Mouse (Mus musculus) neural tube, embryonic 15.5 days (tissue): ENCODE measurements around the gene Cnksr3. TPM values are rescaled to one million over a fixed set of nuclear protein-coding genes. Genes with fewer than 3 reads are reported as not detected.

Experiments used
- ATAC-seq: fragments of 200-750 bp; cut with Nextera tagmentation; 2 replicates; pipeline ENCODE4 v1.8.0; 2017; ENCODE audit warnings: mild to moderate bottlenecking, moderate TSS enrichment, moderate library complexity; ENCODE audit not compliant: low FRiP score
- H3K27ac ChIP-seq: fragments of 300-500 bp; sonication (generic); replicated peaks from 2 replicates; pipeline ENCODE4 v1.5.1; 2015; ENCODE audit warnings: mild to moderate bottlenecking, inconsistent platforms
- H3K27me3 ChIP-seq: fragments of 300-500 bp; sonication (generic); replicated peaks from 2 replicates; pipeline ENCODE4 v1.6.1; 2015; ENCODE audit warnings: inconsistent platforms
- H3K36me3 ChIP-seq: fragments of 300-500 bp; sonication (generic); 2 replicates; pipeline ENCODE4 v1.6.1; 2015; ENCODE audit warnings: inconsistent platforms
- H3K4me1 ChIP-seq: fragments of 300-500 bp; sonication (generic); 2 replicates; pipeline ENCODE4 v1.6.1; 2015; ENCODE audit warnings: inconsistent platforms
- H3K4me2 ChIP-seq: fragments of 300-500 bp; sonication (generic); 2 replicates; pipeline ENCODE4 v1.6.1; 2015; ENCODE audit warnings: inconsistent platforms, mild to moderate bottlenecking, moderate library complexity
- H3K4me3 ChIP-seq: fragments of 300-500 bp; sonication (generic); replicated peaks from 2 replicates; pipeline ENCODE4 v1.5.1; 2015; ENCODE audit warnings: mild to moderate bottlenecking, inconsistent platforms
- H3K9ac ChIP-seq: fragments of 300-500 bp; sonication (generic); replicated peaks from 2 replicates; pipeline ENCODE4 v1.6.1; 2015; ENCODE audit warnings: mild to moderate bottlenecking, inconsistent platforms
- H3K9me3 ChIP-seq: fragments of 300-500 bp; sonication (generic); replicated peaks from 2 replicates; pipeline ENCODE4 v1.6.1; 2016; ENCODE audit warnings: inconsistent platforms
- WGBS: fragments of 180-500 bp; shearing (Covaris S2); methylation state at CpG from one replicate; pipeline ENCODE4 v1.1.7; 2015; ENCODE audit warnings: mixed read lengths; 5-methylcytosine and 5-hydroxymethylcytosine counted together
- polyA plus RNA-seq: library from polyadenylated mRNA; unstranded; fragments of >200 nt; fragmentation: Nextera tagmentation; extraction: Ambion mirVana; gene quantifications from 2 replicates; pipeline ENCODE4 v1.2.1, GENCODE M21; 2015

Gene Cnksr3
- 2.1 and 4.6 TPM in 2 replicates for polyA plus RNA-seq

DNA sequence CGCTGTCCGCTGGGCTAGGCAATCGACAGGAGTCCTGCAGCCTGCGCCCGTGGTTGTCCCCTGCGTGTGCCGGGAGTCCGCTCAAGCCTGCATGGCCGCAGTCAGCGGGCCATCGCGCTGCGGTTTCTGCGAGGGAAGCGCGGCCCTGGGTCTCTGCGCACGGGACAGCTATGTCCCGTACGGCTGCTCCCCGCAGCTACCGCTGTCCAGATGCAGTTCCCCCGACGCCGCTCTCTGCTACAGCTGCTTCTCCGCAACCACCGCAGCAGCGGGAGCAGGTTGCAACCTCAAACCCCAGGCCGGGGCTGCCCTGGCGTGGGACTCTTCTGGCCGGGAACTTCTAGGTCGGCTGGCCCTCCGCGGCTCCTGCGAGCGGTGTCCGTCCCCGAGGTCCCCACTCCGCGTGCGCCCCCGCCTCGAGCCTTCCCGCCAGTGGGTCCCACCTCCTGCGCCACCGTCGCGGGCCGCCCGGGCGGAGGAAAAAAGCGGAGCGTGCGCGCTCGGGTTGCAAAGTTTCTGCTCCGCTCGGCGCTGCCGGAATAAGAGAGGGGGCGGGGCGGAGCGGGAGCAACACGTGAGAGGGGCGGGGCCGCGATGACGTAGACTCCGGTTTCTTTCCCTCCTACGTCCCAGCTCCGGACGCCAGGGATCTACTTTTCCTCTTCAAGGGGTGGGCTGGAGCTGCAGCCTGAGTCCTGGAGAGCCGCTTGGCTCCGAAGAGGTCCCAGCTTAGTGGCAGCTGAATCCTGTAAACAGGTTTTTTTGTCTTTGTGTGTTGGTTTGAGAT is at the start of gene Cnksr3:
Gene Cnksr3 (minus strand): TSS at position 542 of the 787 bp plus-strand sequence.
- H3K9me3 ChIP-seq, result no peaks in the 10 kb centered on the region
- no peaks in the 10 kb centered on the region for H3K36me3 ChIP-seq
- under 1% methylated on average over 71 of the region's 74 CpGs for WGBS
- peak; percentile 93 for ATAC-seq
- no peaks in the 10 kb centered on the region for H3K27me3 ChIP-seq
- peaks cover 17% of the 10 kb centered on the region for H3K4me1 ChIP-seq
- peak within 1 kb of the TSS; percentile 80 for H3K4me3 ChIP-seq
- peak within 1 kb of the TSS; percentile 99 for H3K4me2 ChIP-seq
- peak within 1 kb of the TSS; percentile 77 for H3K27ac ChIP-seq
- H3K9ac ChIP-seq, result peak within 1 kb of the TSS; percentile 60

DNA sequence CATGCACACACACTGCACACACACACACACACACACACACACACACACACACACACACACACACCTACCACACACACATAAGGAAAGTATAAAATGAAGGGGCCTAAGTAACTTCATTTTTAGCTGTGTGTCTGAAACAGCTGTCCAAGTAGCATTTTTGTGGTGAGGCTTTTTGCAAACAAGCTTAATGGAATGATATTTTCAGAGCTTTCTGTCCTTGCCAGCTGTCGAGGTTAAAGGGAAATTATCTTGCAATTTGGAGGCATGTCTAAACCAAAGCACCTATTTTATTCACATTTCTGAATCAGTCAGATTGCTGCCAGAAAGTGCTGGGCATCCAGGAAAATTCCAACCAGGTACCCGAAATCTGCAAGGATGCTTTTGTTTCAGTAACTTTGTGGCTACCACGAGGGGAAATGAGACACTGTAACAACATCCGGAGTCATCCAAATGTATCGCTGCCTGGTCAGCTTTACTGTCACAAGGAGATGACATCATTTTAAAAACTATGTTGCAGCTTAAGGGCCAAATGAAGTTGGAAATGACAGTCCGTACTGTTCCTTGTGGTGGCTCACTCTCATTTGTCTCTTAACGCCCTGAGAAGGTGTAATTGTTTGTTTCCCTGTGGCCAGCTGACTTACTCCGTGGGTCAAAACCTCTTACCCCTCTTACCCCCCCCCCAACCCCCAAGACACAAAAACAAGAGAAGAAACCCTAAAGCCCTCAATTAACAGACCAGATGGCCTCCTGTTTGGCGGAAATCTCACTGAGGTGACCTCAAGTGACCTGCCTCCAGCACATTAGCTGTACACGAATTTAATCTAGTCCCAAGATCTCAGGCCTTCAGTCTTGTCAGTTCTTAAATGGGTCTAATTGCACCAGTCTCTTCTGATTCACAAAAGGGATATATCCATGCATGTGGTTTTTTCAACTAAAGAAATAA is 48.4 kb upstream of the Cnksr3 start:
- Histone ChIP-seq H3K4me1 (0 out of 2 replicates have a peak, but pooled peaks cover 2% of the 10 kb centered on the region), H3K36me3 (no peaks in the 10 kb centered on the region), H3K9ac (no peak overlapping the region), H3K4me3 (no peak overlapping the region), H3K27ac (no peak overlapping the region), H3K27me3 (no peaks in the 10 kb centered on the region), H3K9me3 (no peaks in the 10 kb centered on the region), H3K4me2 (no peak overlapping the region)
- WGBS, result 62% methylated on average over 10 of the region's 10 CpGs
- ATAC-seq, result no peak

- Histone ChIP-seq H3K4me2 (no peak overlapping the region), H3K9me3 (no peaks in the 10 kb centered on the region), H3K4me1 (no peaks in the 10 kb centered on the region), H3K4me3 (no peak overlapping the region), H3K27ac (no peak overlapping the region), H3K9ac (no peak overlapping the region), H3K27me3 (no peaks in the 10 kb centered on the region), H3K36me3 (no peaks in the 10 kb centered on the region)
- 85% methylated on average over 5 of the region's 5 CpGs for WGBS
- ATAC-seq, result no peak
Measured at GRCm38 (mm10) chr10:7258607-7259006, 46.6 kb upstream of the Cnksr3 start.

- H3K9ac ChIP-seq, result no peak overlapping the region
- ATAC-seq, result no peak
- 74% methylated on average over 2 of the region's 2 CpGs for WGBS
Measured at GRCm38 (mm10) chr10:7250455-7250854, 38.4 kb upstream of the Cnksr3 start.

GRCm38 (mm10) chr10:7234601-7235000 is 22.6 kb upstream of the Cnksr3 start:
- Histone ChIP-seq H3K4me2 (no peak overlapping the region), H3K27ac (no peak overlapping the region), H3K9me3 (no peaks in the 10 kb centered on the region), H3K36me3 (no peaks in the 10 kb centered on the region), H3K4me3 (no peak overlapping the region), H3K9ac (no peak overlapping the region), H3K4me1 (no peaks in the 10 kb centered on the region), H3K27me3 (no peaks in the 10 kb centered on the region)
- WGBS, result 30% methylated on average over 3 of the region's 5 CpGs
- no peak for ATAC-seq

More at GRCm38 (mm10) chr10:7250455-7250854, 38.4 kb upstream of the Cnksr3 start:
- H3K4me2 ChIP-seq, result no peak overlapping the region
- H3K4me1 ChIP-seq, result no peaks in the 10 kb centered on the region
- H3K27me3 ChIP-seq, result no peaks in the 10 kb centered on the region
- H3K4me3 ChIP-seq, result no peak overlapping the region
- H3K9me3 ChIP-seq, result no peaks in the 10 kb centered on the region
- no peaks in the 10 kb centered on the region for H3K36me3 ChIP-seq
- H3K27ac ChIP-seq, result no peak overlapping the region

- H3K27me3 ChIP-seq, result no peaks in the 10 kb centered on the region
- H3K4me3 ChIP-seq, result no peak overlapping the region
- H3K4me2 ChIP-seq, result no peak overlapping the region
- ATAC-seq, result no peak
- H3K27ac ChIP-seq, result no peak overlapping the region
- 0 out of 2 replicates have a peak, but pooled peaks cover 5% of the 10 kb centered on the region for H3K4me1 ChIP-seq
- no peak overlapping the region for H3K9ac ChIP-seq
- 90% methylated on average over 3 of the region's 3 CpGs for WGBS
- no peaks in the 10 kb centered on the region for H3K36me3 ChIP-seq
- no peaks in the 10 kb centered on the region for H3K9me3 ChIP-seq
Measured at GRCm38 (mm10) chr10:7217551-7218127, 5.6 kb upstream of the Cnksr3 start.

GRCm38 (mm10) chr10:7214718-7215117 is 2.7 kb upstream of the Cnksr3 start:
- no peaks in the 10 kb centered on the region for H3K9me3 ChIP-seq
- H3K27ac ChIP-seq, result no peak overlapping the region
- no peak overlapping the region for H3K4me2 ChIP-seq
- peaks cover 17% of the 10 kb centered on the region for H3K4me1 ChIP-seq
- H3K27me3 ChIP-seq, result no peaks in the 10 kb centered on the region
- H3K4me3 ChIP-seq, result no peak overlapping the region
- H3K9ac ChIP-seq, result no peak overlapping the region
- ATAC-seq, result no peak
- H3K36me3 ChIP-seq, result no peaks in the 10 kb centered on the region
- 79% methylated on average over 4 of the region's 4 CpGs for WGBS

DNA sequence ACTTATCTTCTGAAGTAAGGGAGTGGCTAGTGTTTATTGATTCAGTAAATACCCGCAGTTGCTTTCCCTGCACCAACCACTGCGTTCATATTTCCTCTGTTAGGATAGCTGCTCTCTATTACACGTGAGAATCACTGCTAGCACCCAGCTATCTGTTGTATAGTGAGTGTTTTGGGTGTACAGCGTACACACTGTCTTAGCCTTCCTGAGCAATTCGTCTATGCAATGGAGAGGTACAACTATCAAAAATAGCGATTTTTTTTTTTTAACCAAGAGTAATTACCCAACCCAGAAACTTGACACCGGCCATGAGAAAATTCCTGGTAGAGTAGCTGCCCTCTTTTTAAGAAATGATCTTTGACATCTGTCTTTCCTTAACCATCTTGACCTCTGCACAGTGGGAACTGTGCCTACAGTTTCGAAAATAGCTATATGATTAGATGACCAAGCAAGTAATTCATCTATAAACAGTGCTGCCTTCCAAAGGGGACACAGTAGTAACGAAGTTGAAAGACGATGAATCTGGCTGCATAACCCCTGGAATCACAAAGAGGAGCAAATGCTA is 1.1 kb upstream of the Cnksr3 start:
- no peak for ATAC-seq
- H3K9ac ChIP-seq, result no peak overlapping the region
- H3K27me3 ChIP-seq, result no peaks in the 10 kb centered on the region
- peak overlapping the region; percentile 80; the same call in 1 of the 2 replicates for H3K4me3 ChIP-seq
- peak overlapping the region; percentile 99 for H3K4me2 ChIP-seq
- 64% methylated on average over 10 of the region's 10 CpGs for WGBS
- no peaks in the 10 kb centered on the region for H3K9me3 ChIP-seq
- H3K4me1 ChIP-seq, result peaks cover 17% of the 10 kb centered on the region
- H3K27ac ChIP-seq, result no peak overlapping the region
- no peaks in the 10 kb centered on the region for H3K36me3 ChIP-seq

GRCm38 (mm10) chr10:7212537-7212936 is 500 bp upstream of the Cnksr3 start:
- Histone ChIP-seq H3K27me3 (no peaks in the 10 kb centered on the region), H3K9me3 (no peaks in the 10 kb centered on the region), H3K4me1 (peaks cover 17% of the 10 kb centered on the region), H3K27ac (peak overlapping the region; percentile 77), H3K4me2 (peak overlapping the region; percentile 99), H3K4me3 (peak overlapping the region; percentile 80), H3K36me3 (no peaks in the 10 kb centered on the region), H3K9ac (peak overlapping the region; percentile 60)
- ATAC-seq, result peak; percentile 39
- 24% methylated on average over 10 of the region's 10 CpGs for WGBS

- H3K27me3 ChIP-seq, result no peaks in the 10 kb centered on the region
- no peaks in the 10 kb centered on the region for H3K36me3 ChIP-seq
- WGBS, result under 1% methylated on average over 41 of the region's 41 CpGs
- peak overlapping the region; percentile 72 for H3K27ac ChIP-seq
- peak; percentile 87 for ATAC-seq
- H3K4me2 ChIP-seq, result peak overlapping the region; percentile 99
- peak overlapping the region; percentile 80 for H3K4me3 ChIP-seq
- H3K9ac ChIP-seq, result peak overlapping the region; percentile 60
- peaks cover 17% of the 10 kb centered on the region for H3K4me1 ChIP-seq
- H3K9me3 ChIP-seq, result no peaks in the 10 kb centered on the region
Measured at GRCm38 (mm10) chr10:7210991-7211695, 894 bp downstream of the Cnksr3 start.
